Mouse (Mus musculus) lung, postnatal 0 days (tissue): ENCODE results near the gene Pik3c2a. TPM values are rescaled to one million over a fixed set of nuclear protein-coding genes. Genes with fewer than 3 reads are reported as not detected.
A peak's percentile ranks its signal among the peaks of the same experiment; 100 is the strongest.

Source experiments
- ATAC-seq: fragments of 200-750 bp; cut with Nextera tagmentation; 2 replicates; pipeline ENCODE4 v1.8.0; 2017; ENCODE audit warnings: moderate library complexity
- DNase-seq: peaks from one replicate; pipeline ENCODE4 v3.0.0-alpha.2; 2016; ENCODE audit warnings: low spot score
- H3K27ac ChIP-seq: fragments of 300-500 bp; sonication (generic); 2 replicates; pipeline ENCODE4 v1.5.1; 2014; ENCODE audit warnings: antibody characterized with exemption, mild to moderate bottlenecking, low read length, mixed read lengths
- H3K27me3 ChIP-seq: fragments of 300-500 bp; sonication (generic); replicated peaks from 2 replicates; pipeline ENCODE4 v1.6.1; 2014; ENCODE audit warnings: low read length, mixed read lengths; ENCODE audit not compliant: insufficient read depth
- H3K36me3 ChIP-seq: fragments of 300-500 bp; sonication (generic); 2 replicates; pipeline ENCODE4 v1.6.1; 2014; ENCODE audit warnings: low read length, mixed read lengths; ENCODE audit not compliant: insufficient read depth
- H3K4me1 ChIP-seq: fragments of 300-500 bp; sonication (generic); 2 replicates; pipeline ENCODE4 v1.6.1; 2014; ENCODE audit warnings: antibody characterized with exemption, low read depth, low read length, mixed read lengths; ENCODE audit not compliant: insufficient read depth
- H3K4me2 ChIP-seq: fragments of 300-500 bp; sonication (generic); replicated peaks from 2 replicates; pipeline ENCODE4 v1.6.1; 2014; ENCODE audit warnings: low read depth, mild to moderate bottlenecking, low read length, moderate library complexity, mixed read lengths
- H3K4me3 ChIP-seq: fragments of 300-500 bp; sonication (generic); 2 replicates; pipeline ENCODE4 v1.5.1; 2014; ENCODE audit warnings: low read depth, low read length
- H3K9ac ChIP-seq: fragments of 300-500 bp; sonication (generic); replicated peaks from 2 replicates; pipeline ENCODE4 v1.6.1; 2014; ENCODE audit warnings: low read depth, mild to moderate bottlenecking
- H3K9me3 ChIP-seq: fragments of 300-500 bp; sonication (generic); 2 replicates; pipeline ENCODE4 v1.6.1; 2016; ENCODE audit warnings: low read length, mixed read lengths
- CTCF ChIP-seq: IDR thresholded peaks from 2 replicates; pipeline ENCODE4 v1.5.1; 2016; ENCODE audit warnings: antibody characterized with exemption, mild to moderate bottlenecking
- EP300 ChIP-seq: IDR thresholded peaks from 2 replicates; pipeline ENCODE4 v1.6.1; 2016; ENCODE audit warnings: antibody characterized with exemption, mild to moderate bottlenecking, control low read depth
- WGBS: fragments of 180-500 bp; shearing (Covaris S2); extraction: QIAGEN DNeasy Blood & Tissue Kit; methylation state at CpG from one replicate; pipeline ENCODE4 v1.1.7; 2014; 5-methylcytosine and 5-hydroxymethylcytosine counted together
- polyA plus RNA-seq: library from polyadenylated mRNA; unstranded; fragments of >200 nt; fragmentation: Nextera tagmentation; extraction: Ambion mirVana; gene quantifications from 2 replicates; pipeline ENCODE4 v1.2.1, GENCODE M21; 2015

Pik3c2a gene
- polyA plus RNA-seq, 1 experiment from 2014 or later, result 12.7 TPM

GRCm38 (mm10) chr7:116444326-116444809 is 1.1 kb upstream of the Pik3c2a start:
- Histone ChIP-seq H3K27ac (peak overlapping the region; percentile 96), H3K9me3 (no peaks in the 10 kb centered on the region), H3K9ac (peak overlapping the region; percentile 54), H3K4me3 (peak overlapping the region; percentile 87), H3K4me1 (peaks cover 4% of the 10 kb centered on the region; the same call in 1 of the 2 replicates), H3K27me3 (no peaks in the 10 kb centered on the region), H3K36me3 (no peaks in the 10 kb centered on the region), H3K4me2 (peak overlapping the region; percentile 89)
- ATAC-seq, result peak; percentile 79
- TF ChIP-seq EP300 (peak; percentile 87), CTCF (no peak)
- WGBS, result 0% methylated on average over 2 of the region's 2 CpGs
- peak; percentile 93 for DNase-seq

GRCm38 (mm10) chr7:116443697-116444325 is 562 bp upstream of the Pik3c2a start:
- H3K9ac ChIP-seq, result peak overlapping the region; percentile 54
- TF ChIP-seq CTCF, result no peak
- TF ChIP-seq EP300, result no peak; the same call in 1 of the 2 replicates
- H3K4me2 ChIP-seq, result peak overlapping the region; percentile 89
- no peaks in the 10 kb centered on the region for H3K9me3 ChIP-seq
- under 1% methylated on average over 35 of the region's 38 CpGs for WGBS
- H3K27me3 ChIP-seq, result no peaks in the 10 kb centered on the region
- H3K4me3 ChIP-seq, result peak overlapping the region; percentile 87
- DNase-seq (peak; percentile 73), ATAC-seq (peak; percentile 40)
- peak overlapping the region; percentile 96 for H3K27ac ChIP-seq
- H3K36me3 ChIP-seq, result no peaks in the 10 kb centered on the region
- peaks cover 4% of the 10 kb centered on the region; the same call in 1 of the 2 replicates for H3K4me1 ChIP-seq

DNA sequence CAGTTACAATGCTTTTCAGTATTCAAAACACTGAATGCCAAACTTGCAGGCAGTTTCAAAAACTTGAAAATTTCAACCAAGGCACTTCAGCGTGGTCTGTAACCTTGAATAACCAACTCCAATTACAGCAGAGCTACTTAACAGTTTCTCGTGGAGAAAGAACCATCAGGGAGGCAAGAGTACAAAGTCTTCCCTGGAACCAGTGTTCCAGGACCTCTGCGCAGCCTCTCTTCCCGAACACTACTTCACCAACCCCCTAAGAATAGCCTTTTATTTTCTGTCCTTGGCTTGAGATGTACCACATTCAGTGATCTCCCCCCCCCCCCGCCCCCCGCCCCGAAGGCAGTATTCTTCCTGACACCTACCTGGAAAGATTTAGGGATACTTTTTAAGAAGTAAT is 1.0 kb downstream of the Pik3c2a start:
- Histone ChIP-seq H3K4me3 (peak overlapping the region; percentile 87), H3K27ac (no peak overlapping the region), H3K4me1 (peaks cover 4% of the 10 kb centered on the region; the same call in 1 of the 2 replicates), H3K4me2 (peak overlapping the region; percentile 89), H3K9ac (peak overlapping the region; percentile 87), H3K27me3 (no peaks in the 10 kb centered on the region), H3K36me3 (no peaks in the 10 kb centered on the region), H3K9me3 (no peaks in the 10 kb centered on the region)
- DNase-seq, result peak; percentile 8
- WGBS, result 1% methylated on average over 7 of the region's 7 CpGs
- ATAC-seq, result no peak
- no peak for TF ChIP-seq CTCF
- no peak for TF ChIP-seq EP300

DNA sequence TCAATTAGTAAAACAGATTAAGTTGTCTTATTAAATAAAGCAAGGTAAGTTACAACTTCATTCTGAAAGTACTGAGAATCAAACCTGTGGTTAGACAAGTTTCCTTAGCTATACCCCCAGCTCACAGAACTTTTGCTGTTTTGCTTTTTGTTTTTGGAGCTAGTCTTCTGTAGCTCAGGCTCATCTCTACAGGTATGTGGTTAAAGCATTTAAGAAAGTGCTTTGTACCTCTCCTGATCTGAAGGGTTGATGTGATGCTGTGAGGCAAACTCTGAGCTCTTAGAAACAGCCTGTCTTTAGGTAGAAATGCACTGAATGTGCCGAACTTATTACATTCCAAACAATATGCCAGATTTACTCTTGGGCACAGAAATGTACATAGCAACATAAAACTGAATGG is 1.9 kb downstream of the Pik3c2a start:
- no peak for TF ChIP-seq EP300
- no peak for TF ChIP-seq CTCF
- H3K9ac ChIP-seq, result no peak overlapping the region
- H3K4me3 ChIP-seq, result no peak overlapping the region
- no peak overlapping the region for H3K27ac ChIP-seq
- no peaks in the 10 kb centered on the region for H3K36me3 ChIP-seq
- DNase-seq (no peak), ATAC-seq (no peak)
- peak overlapping the region; percentile 89; the same call in 1 of the 2 replicates for H3K4me2 ChIP-seq
- peaks cover 4% of the 10 kb centered on the region; the same call in 1 of the 2 replicates for H3K4me1 ChIP-seq
- no peaks in the 10 kb centered on the region for H3K9me3 ChIP-seq
- WGBS, result 45% methylated on average over 1 of the region's 1 CpGs
- no peaks in the 10 kb centered on the region for H3K27me3 ChIP-seq

DNA sequence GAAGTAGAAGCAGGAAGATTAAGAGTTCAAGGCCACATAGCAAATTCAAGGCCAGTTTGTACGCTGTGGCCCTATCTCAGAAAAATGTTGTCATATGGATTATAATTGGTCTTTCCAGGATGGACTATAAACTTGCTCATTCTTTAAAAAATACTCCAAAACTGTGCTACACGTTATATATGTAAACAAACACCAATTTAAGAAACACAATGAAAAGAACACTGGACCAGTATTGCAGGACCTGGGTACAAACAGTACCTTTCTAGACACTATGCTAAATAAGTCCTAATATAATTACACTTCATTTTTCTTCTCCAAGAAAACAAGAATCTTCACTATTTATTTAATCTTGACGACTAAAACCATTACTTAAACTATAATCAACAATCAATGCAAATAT is 11.6 kb downstream of the Pik3c2a start:
- no peaks in the 10 kb centered on the region for H3K4me1 ChIP-seq
- H3K36me3 ChIP-seq, result no peaks in the 10 kb centered on the region
- H3K27ac ChIP-seq, result no peak overlapping the region
- ATAC-seq (no peak), DNase-seq (no peak)
- H3K4me3 ChIP-seq, result no peak overlapping the region
- no peak overlapping the region for H3K9ac ChIP-seq
- H3K27me3 ChIP-seq, result no peaks in the 10 kb centered on the region
- H3K9me3 ChIP-seq, result no peaks in the 10 kb centered on the region
- no peak for TF ChIP-seq EP300
- WGBS, result 60% methylated on average over 3 of the region's 3 CpGs
- no peak overlapping the region for H3K4me2 ChIP-seq

DNA sequence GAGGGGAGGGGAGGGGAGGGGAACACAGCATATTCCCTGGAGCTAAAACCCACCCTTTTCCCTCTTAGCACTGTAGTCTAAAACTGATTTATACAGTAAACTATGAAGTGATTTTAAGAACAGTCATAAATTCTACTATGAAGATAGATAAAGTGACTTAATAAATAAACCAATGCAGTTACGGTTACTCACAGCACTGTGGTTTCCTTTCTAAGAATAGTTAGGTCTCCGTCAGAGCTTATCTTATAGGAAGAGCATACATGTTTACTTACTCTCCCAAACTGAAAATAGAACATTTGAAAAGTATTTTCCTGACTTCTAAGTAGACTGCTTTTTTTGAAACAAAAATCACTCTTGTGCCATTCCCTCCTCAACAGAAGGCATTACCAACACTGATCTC is 12.3 kb downstream of the Pik3c2a start:
- Histone ChIP-seq H3K9ac (no peak overlapping the region), H3K9me3 (no peaks in the 10 kb centered on the region), H3K4me1 (no peaks in the 10 kb centered on the region), H3K27ac (no peak overlapping the region), H3K4me3 (no peak overlapping the region), H3K27me3 (no peaks in the 10 kb centered on the region), H3K4me2 (no peak overlapping the region), H3K36me3 (no peaks in the 10 kb centered on the region)
- 8% methylated on average over 2 of the region's 2 CpGs for WGBS
- TF ChIP-seq EP300 (no peak), CTCF (no peak)
- ATAC-seq, result no peak
- no peak for DNase-seq
